Mouse (Mus musculus): Measurements from ENCODE around the gene Ttc28. TPM values are rescaled to one million over a fixed set of nuclear protein-coding genes. Genes with fewer than 3 reads are reported as not detected.
A peak's percentile ranks its signal among the peaks of the same experiment; 100 is the strongest.

The Ttc28 gene
- polyA plus RNA-seq, 1 experiment from 2014 or later: 13.5 TPM

DNA sequence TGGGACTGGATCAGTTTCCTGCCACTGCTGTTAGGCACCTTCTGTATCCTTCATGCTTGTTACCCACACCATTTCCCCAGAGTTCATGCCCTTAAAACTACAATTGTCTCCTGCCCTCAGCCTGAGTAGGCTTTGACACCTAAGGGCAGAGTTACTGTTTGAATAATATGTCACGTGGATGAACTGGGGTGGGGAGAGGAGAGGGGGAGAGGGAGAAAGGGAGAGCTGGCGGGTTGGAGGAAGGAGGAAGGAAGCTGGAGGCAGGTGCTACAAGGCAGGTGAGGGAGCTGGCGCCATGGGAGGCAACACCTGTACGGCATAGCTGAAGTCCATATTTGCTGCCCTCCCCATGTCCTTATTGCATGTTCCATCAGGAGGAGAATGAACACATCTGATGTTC, 137.7 kb downstream of the Ttc28 start:
- Histone ChIP-seq H3K27ac (ENCODE audit: low read depth, low read length) (no peak overlapping the region), H3K4me1 (ENCODE audit: control insufficient read depth, insufficient read depth, low read length) (peaks cover 6% of the 10 kb centered on the region), H3K9me3 (ENCODE audit: control insufficient read depth, low read length) (no peaks in the 10 kb centered on the region; the same call in 1 of the 2 replicates), H3K9ac (ENCODE audit: low read length) (no peak overlapping the region), H3K4me3 (ENCODE audit: low read depth, low read length) (no peak overlapping the region), H3K36me3 (ENCODE audit: control insufficient read depth, insufficient read depth, low read length) (no peaks in the 10 kb centered on the region), H3K27me3 (ENCODE audit: control insufficient read depth, insufficient read depth, low read length) (no peaks in the 10 kb centered on the region), H3K4me2 (no peak overlapping the region)
- DNase-seq (ENCODE audit: low spot score, missing footprints) (no peak), ATAC-seq (ENCODE audit: low FRiP score) (no peak)
- WGBS: 82% methylated on average over 4 of the region's 4 CpGs

DNA sequence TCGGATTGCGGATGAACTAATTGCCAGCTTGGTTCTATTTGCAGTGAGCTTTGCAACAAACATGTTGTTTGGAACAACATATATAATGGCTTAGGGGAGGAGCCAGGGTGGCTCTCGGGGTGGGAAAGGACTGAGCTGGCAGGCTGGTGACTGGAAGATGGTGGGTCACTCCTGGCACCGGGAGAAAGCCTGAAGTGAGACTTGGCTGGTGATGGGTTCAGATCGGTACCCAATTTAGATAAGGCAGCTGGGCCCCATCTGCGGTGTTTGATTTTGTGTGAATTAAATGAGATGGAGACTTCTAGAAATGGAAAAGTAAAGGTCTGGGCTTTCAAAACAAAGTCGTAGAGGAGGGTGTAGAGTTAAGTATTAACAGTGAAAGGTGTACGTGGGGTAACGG, 142.7 kb downstream of the Ttc28 start:
- Histone ChIP-seq H3K27me3 (ENCODE audit: control insufficient read depth, insufficient read depth, low read length) (no peaks in the 10 kb centered on the region), H3K27ac (ENCODE audit: low read depth, low read length) (no peak overlapping the region), H3K4me3 (ENCODE audit: low read depth, low read length) (no peak overlapping the region), H3K4me2 (no peak overlapping the region), H3K9me3 (ENCODE audit: control insufficient read depth, low read length) (no peaks in the 10 kb centered on the region), H3K36me3 (ENCODE audit: control insufficient read depth, insufficient read depth, low read length) (no peaks in the 10 kb centered on the region), H3K9ac (ENCODE audit: low read length) (no peak overlapping the region), H3K4me1 (ENCODE audit: control insufficient read depth, insufficient read depth, low read length) (peaks cover 35% of the 10 kb centered on the region)
- 95% methylated on average over 9 of the region's 9 CpGs for WGBS
- ATAC-seq (ENCODE audit: low FRiP score) (no peak), DNase-seq (ENCODE audit: low spot score, missing footprints) (no peak)

DNA sequence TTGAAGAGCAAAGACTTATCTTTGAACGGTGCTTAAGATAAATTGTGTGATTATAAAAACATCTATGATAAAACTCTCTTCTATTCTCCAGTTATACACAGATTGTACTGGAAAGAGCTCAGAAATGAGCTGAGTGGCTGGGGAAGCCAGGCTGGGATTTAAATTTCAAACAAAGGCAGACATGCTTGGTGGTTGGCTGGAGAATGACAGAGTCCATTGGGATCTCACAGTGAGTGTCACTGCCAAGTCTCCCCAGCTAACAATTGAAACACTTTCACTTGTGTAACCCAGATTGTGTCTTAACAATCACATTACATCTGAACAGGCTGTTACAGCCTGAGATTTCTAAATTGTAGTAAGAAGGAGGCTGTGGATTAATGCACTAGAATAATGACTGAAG, 143.3 kb downstream of the Ttc28 start:
- no peak for ATAC-seq (ENCODE audit: low FRiP score)
- 100% methylated on average over 1 of the region's 1 CpGs for WGBS

DNA sequence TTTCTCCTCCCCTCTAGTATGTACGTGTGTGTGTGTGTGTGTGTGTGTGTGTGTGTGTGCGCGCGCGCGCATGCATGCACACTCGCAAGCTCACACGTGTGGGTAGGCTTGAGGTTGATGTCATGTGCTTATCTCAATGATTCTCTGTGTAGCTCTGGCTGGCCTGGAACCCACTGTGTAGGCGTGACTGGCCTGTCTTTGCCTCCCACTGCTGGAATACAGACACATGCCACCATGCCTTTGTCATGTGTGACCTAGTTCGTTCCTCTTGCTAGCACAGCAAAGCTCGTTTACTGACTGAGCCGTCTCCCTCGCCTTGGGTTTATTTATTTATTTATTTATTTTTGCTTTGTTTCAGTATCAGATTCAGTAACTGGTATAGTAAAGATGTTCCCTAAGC, 145.0 kb downstream of the Ttc28 start:
- Histone ChIP-seq H3K36me3 (ENCODE audit: control insufficient read depth, insufficient read depth, low read length) (no peaks in the 10 kb centered on the region), H3K4me2 (no peak overlapping the region), H3K9ac (ENCODE audit: low read length) (no peak overlapping the region), H3K4me1 (ENCODE audit: control insufficient read depth, insufficient read depth, low read length) (peaks cover 48% of the 10 kb centered on the region), H3K9me3 (ENCODE audit: control insufficient read depth, low read length) (no peaks in the 10 kb centered on the region), H3K27ac (ENCODE audit: low read depth, low read length) (peak overlapping the region; percentile 22), H3K27me3 (ENCODE audit: control insufficient read depth, insufficient read depth, low read length) (no peaks in the 10 kb centered on the region), H3K4me3 (ENCODE audit: low read depth, low read length) (no peak overlapping the region)
- DNase-seq (ENCODE audit: low spot score, missing footprints): no peak
- 0 out of 2 replicates have a peak, but pooled peaks have one; percentile 47 for ATAC-seq (ENCODE audit: low FRiP score)
- 83% methylated on average over 13 of the region's 13 CpGs for WGBS

More for the DNA sequence above, 143.3 kb downstream of the Ttc28 start:
- H3K9ac ChIP-seq (ENCODE audit: low read length): no peak overlapping the region
- DNase-seq (ENCODE audit: low spot score, missing footprints): no peak
- no peaks in the 10 kb centered on the region for H3K36me3 ChIP-seq (ENCODE audit: control insufficient read depth, insufficient read depth, low read length)
- no peak overlapping the region for H3K4me3 ChIP-seq (ENCODE audit: low read depth, low read length)
- peaks cover 41% of the 10 kb centered on the region for H3K4me1 ChIP-seq (ENCODE audit: control insufficient read depth, insufficient read depth, low read length)
- H3K27me3 ChIP-seq (ENCODE audit: control insufficient read depth, insufficient read depth, low read length): no peaks in the 10 kb centered on the region
- H3K9me3 ChIP-seq (ENCODE audit: control insufficient read depth, low read length): no peaks in the 10 kb centered on the region
- no peak overlapping the region for H3K27ac ChIP-seq (ENCODE audit: low read depth, low read length)
- no peak overlapping the region for H3K4me2 ChIP-seq

DNA sequence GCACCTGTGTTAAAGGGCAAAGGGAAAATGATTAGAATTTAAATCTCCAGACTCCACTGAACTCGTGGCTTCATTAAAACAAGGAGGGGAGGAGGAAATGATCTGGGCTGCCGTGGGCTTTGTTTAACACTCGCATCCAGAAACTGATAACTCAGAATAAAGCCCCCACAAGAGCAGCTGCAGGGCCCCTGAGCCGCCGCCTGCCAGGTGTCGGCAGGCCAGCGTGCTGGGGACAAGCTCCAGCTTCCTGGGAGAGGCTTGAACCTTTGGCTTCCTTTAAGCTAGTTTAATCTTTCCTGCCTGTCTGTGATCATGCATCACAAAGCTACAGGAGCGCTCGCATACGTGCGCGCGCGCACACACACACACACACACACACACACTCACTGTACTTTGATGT, 145.9 kb downstream of the Ttc28 start:
- Histone ChIP-seq H3K4me3 (ENCODE audit: low read depth, low read length) (no peak overlapping the region), H3K4me1 (ENCODE audit: control insufficient read depth, insufficient read depth, low read length) (peaks cover 48% of the 10 kb centered on the region), H3K27me3 (ENCODE audit: control insufficient read depth, insufficient read depth, low read length) (no peaks in the 10 kb centered on the region), H3K9me3 (ENCODE audit: control insufficient read depth, low read length) (no peaks in the 10 kb centered on the region), H3K4me2 (no peak overlapping the region), H3K9ac (ENCODE audit: low read length) (no peak overlapping the region), H3K27ac (ENCODE audit: low read depth, low read length) (peak overlapping the region; percentile 22), H3K36me3 (ENCODE audit: control insufficient read depth, insufficient read depth, low read length) (no peaks in the 10 kb centered on the region)
- ATAC-seq (ENCODE audit: low FRiP score) (peak; percentile 33; the same call in 1 of the 2 replicates), DNase-seq (ENCODE audit: low spot score, missing footprints) (no peak)
- WGBS: 49% methylated on average over 14 of the region's 14 CpGs

DNA sequence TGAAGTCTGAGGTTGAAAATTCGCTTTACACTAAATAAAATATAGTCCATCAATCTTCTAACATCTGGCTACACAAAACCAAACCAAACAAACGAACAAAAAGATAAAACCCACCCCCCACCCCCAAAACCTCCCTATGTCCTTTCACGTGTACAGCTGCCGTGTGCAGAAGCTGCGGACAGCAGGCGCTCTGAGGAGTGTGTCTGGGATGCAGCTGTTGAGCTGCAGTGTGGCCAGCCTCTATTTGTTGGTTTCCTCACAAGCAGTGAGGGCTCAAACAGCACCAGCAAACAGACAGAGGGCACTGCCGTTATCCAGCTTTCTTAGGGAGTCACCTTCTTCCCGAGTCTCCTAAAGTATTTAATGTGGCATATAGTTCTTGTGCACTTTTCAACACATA, 146.6 kb downstream of the Ttc28 start:
- Histone ChIP-seq H3K36me3 (ENCODE audit: control insufficient read depth, insufficient read depth, low read length) (no peaks in the 10 kb centered on the region), H3K27ac (ENCODE audit: low read depth, low read length) (peak overlapping the region; percentile 41; the same call in 1 of the 2 replicates), H3K27me3 (ENCODE audit: control insufficient read depth, insufficient read depth, low read length) (no peaks in the 10 kb centered on the region), H3K4me2 (no peak overlapping the region), H3K9me3 (ENCODE audit: control insufficient read depth, low read length) (no peaks in the 10 kb centered on the region), H3K4me3 (ENCODE audit: low read depth, low read length) (no peak overlapping the region), H3K9ac (ENCODE audit: low read length) (no peak overlapping the region), H3K4me1 (ENCODE audit: control insufficient read depth, insufficient read depth, low read length) (peaks cover 48% of the 10 kb centered on the region)
- DNase-seq (ENCODE audit: low spot score, missing footprints) (no peak), ATAC-seq (ENCODE audit: low FRiP score) (no peak)
- 60% methylated on average over 8 of the region's 8 CpGs for WGBS

DNA sequence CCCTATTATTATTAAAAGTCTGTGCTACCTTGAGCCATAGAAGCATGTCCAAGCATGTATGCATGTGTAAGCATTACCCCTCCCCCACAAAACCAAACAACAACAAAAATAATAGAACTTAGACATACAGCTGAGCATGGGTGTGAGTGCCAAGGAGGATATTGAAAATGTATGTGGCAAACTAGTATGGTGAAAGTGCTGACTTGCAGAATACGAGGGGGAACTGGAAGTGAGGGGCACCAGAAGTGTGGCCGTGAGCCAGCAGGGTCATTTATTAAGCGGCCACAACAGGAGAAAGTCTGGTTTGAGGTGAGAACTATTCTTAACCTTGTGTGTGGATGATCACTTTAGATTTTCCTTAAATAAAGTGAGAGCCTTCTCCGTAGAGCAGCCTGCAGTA, 148.7 kb downstream of the Ttc28 start:
- no peak overlapping the region for H3K9ac ChIP-seq (ENCODE audit: low read length)
- H3K36me3 ChIP-seq (ENCODE audit: control insufficient read depth, insufficient read depth, low read length): no peaks in the 10 kb centered on the region
- DNase-seq (ENCODE audit: low spot score, missing footprints) (no peak), ATAC-seq (ENCODE audit: low FRiP score) (no peak)
- H3K9me3 ChIP-seq (ENCODE audit: control insufficient read depth, low read length): no peaks in the 10 kb centered on the region
- 78% methylated on average over 4 of the region's 4 CpGs for WGBS
- H3K4me3 ChIP-seq (ENCODE audit: low read depth, low read length): no peak overlapping the region
- no peak overlapping the region for H3K27ac ChIP-seq (ENCODE audit: low read depth, low read length)
- no peak overlapping the region for H3K4me2 ChIP-seq
- H3K27me3 ChIP-seq (ENCODE audit: control insufficient read depth, insufficient read depth, low read length): no peaks in the 10 kb centered on the region
- H3K4me1 ChIP-seq (ENCODE audit: control insufficient read depth, insufficient read depth, low read length): peaks cover 46% of the 10 kb centered on the region

DNA sequence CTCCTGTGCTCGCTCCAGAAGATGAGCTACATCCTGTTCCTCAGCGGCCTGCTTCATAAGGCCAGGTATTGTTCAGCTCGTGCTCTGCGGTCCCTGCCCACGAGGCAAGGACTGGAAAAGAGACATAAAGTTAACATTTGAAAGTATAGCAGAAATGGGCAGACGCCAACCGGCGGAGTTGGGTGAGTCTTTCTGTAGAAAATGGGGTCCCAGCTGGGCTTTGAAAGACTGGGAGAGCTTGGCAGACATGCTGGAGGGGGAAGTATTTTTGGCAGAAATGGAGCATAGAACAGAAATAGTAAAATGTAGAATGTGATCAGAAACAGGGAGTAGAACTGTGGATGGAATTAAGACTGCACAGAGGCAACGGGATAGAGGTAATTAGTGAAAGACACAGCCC, 149.3 kb downstream of the Ttc28 start:
- Histone ChIP-seq H3K4me3 (ENCODE audit: low read depth, low read length) (no peak overlapping the region), H3K9me3 (ENCODE audit: control insufficient read depth, low read length) (no peaks in the 10 kb centered on the region), H3K9ac (ENCODE audit: low read length) (no peak overlapping the region), H3K36me3 (ENCODE audit: control insufficient read depth, insufficient read depth, low read length) (no peaks in the 10 kb centered on the region), H3K27me3 (ENCODE audit: control insufficient read depth, insufficient read depth, low read length) (no peaks in the 10 kb centered on the region), H3K4me1 (ENCODE audit: control insufficient read depth, insufficient read depth, low read length) (peaks cover 42% of the 10 kb centered on the region), H3K4me2 (no peak overlapping the region), H3K27ac (ENCODE audit: low read depth, low read length) (no peak overlapping the region)
- 87% methylated on average over 9 of the region's 9 CpGs for WGBS
- ATAC-seq (ENCODE audit: low FRiP score): no peak
- DNase-seq (ENCODE audit: low spot score, missing footprints): no peak

DNA sequence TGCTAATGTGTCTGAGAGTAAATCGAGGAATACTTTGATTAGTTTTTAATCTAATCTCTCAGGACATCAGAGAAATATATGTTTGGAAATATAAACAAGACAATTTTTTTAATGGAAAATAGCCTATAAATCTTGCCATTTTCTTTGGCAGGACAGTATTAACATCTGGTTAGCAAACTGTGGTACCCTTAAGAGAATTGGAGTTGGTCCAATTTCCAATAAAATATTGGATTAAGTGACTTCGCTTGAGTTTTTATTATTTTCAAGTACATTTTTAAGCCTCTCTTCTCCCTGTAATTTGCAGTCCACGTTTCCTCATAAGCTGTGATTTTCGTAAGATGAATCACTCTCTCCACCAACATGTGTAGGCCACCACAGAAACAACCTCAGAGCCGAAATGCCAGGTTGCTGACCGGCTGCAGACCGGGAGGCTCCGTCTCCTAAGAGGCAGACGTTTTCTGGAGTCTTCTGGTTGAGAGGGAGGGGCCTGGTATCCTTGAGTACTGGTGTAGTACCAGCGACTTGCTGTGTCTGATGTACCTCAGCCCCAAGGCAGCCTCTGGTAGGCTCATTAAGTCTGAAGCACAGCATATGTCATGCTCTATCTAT, 153.2 kb downstream of the Ttc28 start:
- Histone ChIP-seq H3K36me3 (ENCODE audit: control insufficient read depth, insufficient read depth, low read length) (no peaks in the 10 kb centered on the region), H3K4me3 (ENCODE audit: low read depth, low read length) (no peak overlapping the region), H3K9ac (ENCODE audit: low read length) (no peak overlapping the region), H3K27me3 (ENCODE audit: control insufficient read depth, insufficient read depth, low read length) (no peaks in the 10 kb centered on the region), H3K27ac (ENCODE audit: low read depth, low read length) (no peak overlapping the region), H3K9me3 (ENCODE audit: control insufficient read depth, low read length) (no peaks in the 10 kb centered on the region), H3K4me2 (no peak overlapping the region), H3K4me1 (ENCODE audit: control insufficient read depth, insufficient read depth, low read length) (peaks cover 8% of the 10 kb centered on the region)
- ATAC-seq (ENCODE audit: low FRiP score) (no peak), DNase-seq (ENCODE audit: low spot score, missing footprints) (no peak)
- 86% methylated on average over 10 of the region's 10 CpGs for WGBS

All from midbrain, embryonic 11.5 days (tissue).